Mouse (Mus musculus): ENCODE data around the gene Rdh7. TPM values are rescaled to one million over a fixed set of nuclear protein-coding genes. Genes with fewer than 3 reads are reported as not detected.
"Not testable (repeated sequence)": the region's sequence is repeated elsewhere in the genome, so short reads cannot be mapped to it uniquely, and the experiment has no call there.

Rdh7 gene
- total RNA-seq, 4 experiments from 2014 or later, result not detected

GRCm38 (mm10) chr10:127893163-127894022, 4.8 kb upstream of the Rdh7 start:
- DNase-seq (ENCODE audit: low spot score in 2 of 2), result not testable (repeated sequence)

DNA sequence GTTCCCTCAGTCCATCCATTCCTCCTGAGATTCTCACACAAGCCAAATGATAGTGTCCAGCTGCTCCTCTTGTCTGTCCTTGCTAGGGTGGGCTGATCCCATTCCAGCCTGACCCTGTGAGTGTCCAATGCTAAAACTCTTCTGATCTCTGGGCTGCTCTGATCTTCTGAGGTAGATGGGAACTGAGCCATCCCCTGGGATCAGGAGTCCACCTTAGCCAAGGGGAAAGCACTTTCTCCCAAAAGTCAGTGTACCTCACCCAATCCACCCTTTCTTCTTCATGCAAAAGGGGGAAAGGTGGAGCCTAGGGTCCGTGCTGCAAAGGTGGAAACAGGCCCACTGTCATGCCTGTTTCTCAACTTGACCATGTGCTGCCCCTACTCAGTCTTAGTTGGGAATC, 2.9 kb upstream of the Rdh7 start:
- no peak for DNase-seq (ENCODE audit: low spot score in 2 of 2)

GRCm38 (mm10) chr10:127886971-127887370, 1.6 kb downstream of the Rdh7 start:
- DNase-seq (ENCODE audit: low spot score in 2 of 2), result no peak

DNA sequence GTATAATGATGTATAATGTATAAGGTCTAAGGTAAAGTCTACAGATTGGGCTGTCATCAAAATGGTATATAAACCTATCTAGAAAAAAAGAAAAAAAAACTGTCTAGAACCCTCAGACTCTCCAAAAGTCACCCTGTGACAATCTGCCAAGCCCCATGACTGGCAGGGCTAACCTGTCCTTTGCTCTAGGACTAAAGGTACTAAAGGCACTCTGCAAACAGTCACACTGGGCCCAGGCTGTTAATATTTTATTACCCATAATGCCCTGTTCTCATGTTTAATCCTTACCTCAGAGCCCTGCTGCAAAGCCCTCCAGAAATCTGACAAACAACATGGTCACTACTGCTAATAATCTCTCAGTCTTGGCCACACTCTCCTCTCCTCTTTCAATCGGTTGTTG, 2.1 kb downstream of the Rdh7 start:
- DNase-seq (ENCODE audit: low spot score in 2 of 2), result no peak

DNA sequence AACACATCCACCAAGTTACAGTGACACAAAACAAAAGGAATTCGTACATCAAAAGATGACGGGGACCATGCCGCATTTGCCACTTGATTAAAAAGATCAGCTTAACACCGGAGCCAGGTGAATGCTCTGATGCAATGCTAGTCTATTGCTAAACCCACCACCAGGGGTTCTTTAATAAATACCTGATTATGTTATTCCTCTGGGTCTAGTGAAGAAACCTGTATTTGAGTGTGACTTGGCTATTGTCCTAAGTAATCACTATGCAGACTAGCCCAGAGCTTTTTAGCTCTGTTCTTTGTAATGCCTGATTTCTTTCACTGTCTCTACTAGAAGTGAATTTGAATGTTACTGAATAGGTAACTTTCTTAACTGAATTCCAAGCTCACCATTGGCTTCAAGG, 7.6 kb downstream of the Rdh7 start:
- DNase-seq (ENCODE audit: low spot score in 2 of 2), result no peak

GRCm38 (mm10) chr10:127879155-127879688, 9.4 kb downstream of the Rdh7 start:
- peak in 1 of 2 experiments; percentile 11 for DNase-seq (ENCODE audit: low spot score in 2 of 2)

GRCm38 (mm10) chr10:127878262-127879057, 10.2 kb downstream of the Rdh7 start:
- no peak for DNase-seq (ENCODE audit: low spot score in 2 of 2)

DNA sequence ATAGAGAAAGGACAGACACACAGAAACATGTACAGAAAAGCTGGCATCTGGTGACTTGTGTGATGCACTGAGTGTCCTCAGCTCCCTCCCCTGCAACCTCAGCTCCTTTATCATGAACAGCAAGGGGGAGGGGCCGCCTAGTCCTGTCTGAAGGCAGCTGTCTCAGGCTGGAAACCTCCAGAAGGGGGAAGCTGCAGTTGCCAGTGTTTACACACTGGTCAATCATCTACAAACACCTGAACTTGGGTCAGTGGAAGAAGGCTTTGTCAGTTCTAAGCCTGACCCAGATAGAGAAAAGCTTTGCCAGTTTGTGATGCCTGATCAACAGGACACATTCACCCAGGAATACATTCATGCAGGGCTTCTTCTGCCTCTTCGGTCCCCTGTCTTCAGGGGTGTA, 10.9 kb downstream of the Rdh7 start:
- DNase-seq (ENCODE audit: low spot score in 2 of 2), result no peak

- DNase-seq (ENCODE audit: low spot score in 2 of 2), result peak in 1 of 2 experiments; percentile 9
These were observed 16.1 kb downstream of the Rdh7 start for GRCm38 (mm10) chr10:127872484-127872883.

DNA sequence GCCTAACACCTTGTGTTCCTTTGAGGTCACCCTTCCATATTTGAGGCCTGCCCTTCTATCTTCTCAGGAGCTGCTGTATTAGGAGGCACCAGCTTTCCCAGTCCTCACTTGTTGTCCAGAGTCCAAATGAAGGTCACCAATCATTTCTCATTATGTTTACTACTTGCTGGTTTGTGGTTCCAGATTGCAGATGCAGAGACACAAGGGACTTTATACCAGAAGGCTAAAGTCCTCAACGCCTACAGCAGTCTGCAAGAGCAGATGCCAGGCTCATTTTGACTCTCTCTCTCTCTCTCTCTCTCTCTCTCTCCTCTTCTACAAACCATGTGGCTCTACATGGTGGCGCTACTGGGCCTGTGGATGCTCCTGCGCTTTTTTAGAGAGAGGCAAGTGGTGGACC, 22.4 kb downstream of the Rdh7 start, which contains the start of gene Rdh16f2:
TSS of gene Rdh16f2 (plus strand) at position 243 of the 400 bp plus-strand sequence.
- DNase-seq (ENCODE audit: low spot score in 2 of 2), result no peak

DNA sequence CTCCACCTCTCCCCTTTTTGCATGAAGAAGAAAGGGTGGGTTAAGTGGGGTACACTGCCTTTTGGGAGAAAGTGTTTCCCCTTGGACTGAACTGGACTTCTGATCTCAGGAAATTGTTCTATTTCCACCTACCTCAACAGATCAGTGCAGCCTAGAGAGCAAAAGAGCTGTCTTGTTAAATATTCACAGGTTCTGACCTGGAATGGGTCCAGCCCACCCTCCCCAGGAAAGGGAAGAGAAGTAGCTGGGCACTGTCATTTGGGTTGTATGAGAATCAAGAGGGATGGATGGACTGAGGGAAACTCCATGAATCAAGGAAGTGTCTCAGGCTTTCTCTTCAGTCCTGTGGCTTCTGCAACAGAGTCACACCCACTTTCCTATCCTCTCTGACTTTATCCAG, 23.7 kb downstream of the Rdh7 start:
- no peak for DNase-seq (ENCODE audit: low spot score in 2 of 2)

GRCm38 (mm10) chr10:127856376-127856775, 32.2 kb downstream of the Rdh7 start:
- peak; percentile 3 to 26 for DNase-seq (ENCODE audit: low spot score in 2 of 2)

DNA sequence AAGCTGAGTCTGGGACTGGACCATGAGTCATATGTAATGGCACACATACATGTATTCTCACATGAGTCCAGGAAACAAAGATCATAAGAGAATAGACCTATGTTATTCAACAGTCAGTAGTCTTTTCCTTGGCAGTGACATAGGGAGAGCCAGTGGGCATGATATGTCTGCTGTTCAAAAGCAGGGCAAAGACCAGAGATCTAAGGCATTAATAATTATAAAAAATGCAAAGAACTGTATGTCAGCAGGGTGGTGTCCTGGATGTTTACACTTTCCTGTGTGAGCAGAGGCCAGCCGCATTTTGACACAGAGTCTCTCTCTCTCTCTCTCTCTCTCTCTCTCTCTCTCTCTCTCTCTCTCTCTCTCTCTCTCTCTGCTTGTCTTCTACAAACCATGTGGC, 39.0 kb downstream of the Rdh7 start, which contains the start of gene Rdh19:
TSS of gene Rdh19 (plus strand) at position 301 of the 400 bp plus-strand sequence.
- no peak for DNase-seq (ENCODE audit: low spot score in 2 of 2)

- no peak for DNase-seq (ENCODE audit: low spot score in 2 of 2)
These were observed 40.5 kb downstream of the Rdh7 start for GRCm38 (mm10) chr10:127848089-127848488.

- DNase-seq (ENCODE audit: low spot score in 2 of 2), result not testable (repeated sequence)
These were observed 42.7 kb downstream of the Rdh7 start for GRCm38 (mm10) chr10:127845945-127846344.

- DNase-seq (ENCODE audit: low spot score in 2 of 2), result no peak
These were observed 47.8 kb downstream of the Rdh7 start for GRCm38 (mm10) chr10:127840776-127841175.

DNA sequence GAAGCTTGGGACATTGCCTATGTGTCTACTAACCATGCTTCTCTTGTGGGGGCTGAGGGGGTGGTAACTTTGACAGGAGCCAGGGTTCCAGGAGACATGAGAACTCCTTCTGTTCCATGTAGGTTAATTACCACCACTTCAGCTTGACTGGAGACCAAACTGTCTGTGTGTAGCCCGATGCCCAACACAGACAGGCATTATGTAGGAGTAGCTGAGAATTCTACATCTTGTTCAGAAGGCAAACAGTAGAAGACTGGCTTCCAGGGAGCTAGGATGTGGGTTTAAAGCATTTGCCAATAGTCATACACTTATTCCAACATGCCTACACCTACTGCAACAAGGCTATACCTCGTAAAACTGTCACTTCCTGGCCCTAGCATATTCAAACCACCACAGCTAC, 50.1 kb downstream of the Rdh7 start:
- peak in 1 of 2 experiments; percentile 3 for DNase-seq (ENCODE audit: low spot score in 2 of 2)

DNA sequence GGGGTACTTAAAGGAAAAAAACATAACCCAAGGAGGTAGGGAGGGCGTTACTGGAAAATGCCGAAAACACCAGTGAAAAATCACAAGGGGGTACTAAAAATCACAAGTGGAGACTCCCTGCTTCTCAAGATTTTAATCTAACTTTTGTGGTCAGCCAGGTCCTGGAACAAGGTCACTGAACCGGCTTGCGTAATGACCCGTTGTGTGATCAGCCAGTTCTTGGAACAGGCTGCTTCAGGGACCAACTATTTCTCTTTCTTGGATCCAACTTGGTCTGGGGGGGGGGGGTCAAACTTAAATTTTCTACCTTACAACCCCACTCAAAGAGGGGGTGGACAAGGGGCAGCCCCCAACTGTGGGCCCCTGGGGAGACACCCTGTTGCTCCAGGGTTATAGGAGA, 50.8 kb downstream of the Rdh7 start:
- not testable (repeated sequence) for DNase-seq (ENCODE audit: low spot score in 2 of 2)

DNA sequence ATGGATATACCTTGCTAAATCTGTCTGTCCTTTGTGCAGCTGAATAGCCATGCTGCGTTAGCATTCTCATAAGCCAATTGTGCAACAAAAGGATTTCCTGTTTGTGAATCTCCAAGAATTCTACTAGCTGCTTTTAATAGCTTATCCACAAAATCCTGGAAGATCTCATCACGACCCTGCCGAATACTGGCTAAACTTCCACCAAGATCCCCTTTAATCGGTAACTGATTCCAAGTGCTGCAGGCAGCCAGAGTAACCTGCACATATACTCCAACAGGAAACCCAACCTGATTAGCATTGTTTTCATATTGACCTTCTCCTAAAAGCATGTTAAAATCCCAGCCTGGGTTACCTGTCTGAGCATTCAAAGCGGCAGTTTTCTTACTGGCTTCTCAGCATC, 53.3 kb downstream of the Rdh7 start:
- DNase-seq (ENCODE audit: low spot score in 2 of 2), result no peak

DNA sequence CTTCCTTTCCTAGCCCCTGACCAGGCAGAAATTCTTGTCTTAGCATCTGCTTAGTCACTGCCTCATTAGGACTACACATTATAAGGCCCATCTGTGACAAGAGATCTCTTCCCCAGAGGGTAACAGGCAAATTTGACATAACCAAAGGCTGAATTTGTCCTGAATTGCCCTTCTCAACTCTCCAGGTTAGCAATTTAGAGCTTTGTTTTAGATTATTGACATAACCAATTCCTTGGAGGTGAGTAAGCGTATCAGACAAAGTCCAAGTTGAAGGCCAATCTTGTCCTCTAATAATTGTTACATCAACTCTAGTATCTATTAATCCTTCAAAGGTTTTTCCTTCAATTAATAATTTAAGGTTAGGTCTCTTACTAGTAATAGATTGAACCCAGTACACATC, 54.4 kb downstream of the Rdh7 start:
- DNase-seq (ENCODE audit: low spot score in 2 of 2), result not testable (repeated sequence)

Data from layer of hippocampus, adult 8-10 months (tissue).